Mouse (Mus musculus) fat pad, adult 2 months (tissue): ENCODE results near the gene Aldh3b3.
A peak's percentile ranks its signal among the peaks of the same experiment; 100 is the strongest.

Source experiments
- DNase-seq: peaks from one replicate; pipeline ENCODE4 v3.0.0-alpha.2; 2011; ENCODE audit warnings: low read depth, low spot score; ENCODE audit errors: extremely low read depth

Gene Aldh3b3

GRCm38 (mm10) chr19:3999121-3999730 lies 40.8 kb downstream of the Aldh3b3 start:
- no peak for DNase-seq

DNA sequence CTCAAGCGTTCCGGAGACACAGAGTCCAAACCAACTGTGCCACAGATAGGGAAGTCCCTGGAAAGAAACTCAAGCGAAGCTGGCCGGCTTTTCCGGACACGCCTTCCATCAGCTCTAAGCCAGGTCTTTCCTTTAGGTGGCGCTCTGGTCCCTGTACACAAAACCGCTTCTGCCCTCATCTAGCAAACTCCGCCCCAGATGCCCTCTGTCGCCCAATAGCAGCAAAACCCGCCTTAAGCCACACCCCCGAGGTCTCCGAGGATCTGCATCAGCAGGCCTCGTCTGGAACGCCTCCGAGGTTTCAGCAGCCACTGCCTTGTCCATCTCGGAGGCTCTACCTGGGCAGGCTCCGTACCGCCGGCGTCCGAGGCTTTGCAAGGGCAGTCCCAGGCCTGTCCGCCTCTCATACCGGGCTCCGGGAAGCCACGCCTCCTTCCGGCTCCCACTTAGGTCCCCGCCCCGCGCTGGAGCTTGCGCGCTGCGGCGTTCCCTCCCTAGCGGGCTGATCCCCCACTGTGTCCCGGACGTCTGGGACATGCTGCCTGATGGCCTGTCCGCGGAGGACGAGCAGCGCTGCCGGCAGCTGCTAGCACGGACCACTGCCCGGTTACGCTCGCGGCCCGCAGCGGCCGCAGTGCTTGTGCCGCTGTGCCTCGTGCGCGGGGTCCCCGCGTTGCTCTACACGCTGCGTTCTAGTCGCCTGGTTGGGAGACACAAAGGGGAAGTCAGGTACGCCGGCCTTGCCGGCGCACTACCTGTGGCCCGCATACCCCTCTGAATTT lies 41.9 kb downstream of the Aldh3b3 start, which contains the start of the genes Nudt8 and Gm49405:
TSS of gene Nudt8 (plus strand) at position 462 of the 782 bp plus-strand sequence.
TSS of gene Gm49405 (plus strand) at position 508 of the 782 bp plus-strand sequence.
- peak; percentile 66 for DNase-seq

- DNase-seq: no peak
Observed at GRCm38 (mm10) chr19:4000949-4001525, 42.6 kb downstream of the Aldh3b3 start.

- DNase-seq: no peak
Observed at GRCm38 (mm10) chr19:4001752-4002151, 43.3 kb downstream of the Aldh3b3 start.

GRCm38 (mm10) chr19:4003112-4003511 lies 44.7 kb downstream of the Aldh3b3 start, which contains the start of gene Doc2g:
Doc2g (plus strand) TSS chr19:4003313.
- DNase-seq: no peak

GRCm38 (mm10) chr19:4003641-4004040 lies 45.2 kb downstream of the Aldh3b3 start:
- no peak for DNase-seq

DNA sequence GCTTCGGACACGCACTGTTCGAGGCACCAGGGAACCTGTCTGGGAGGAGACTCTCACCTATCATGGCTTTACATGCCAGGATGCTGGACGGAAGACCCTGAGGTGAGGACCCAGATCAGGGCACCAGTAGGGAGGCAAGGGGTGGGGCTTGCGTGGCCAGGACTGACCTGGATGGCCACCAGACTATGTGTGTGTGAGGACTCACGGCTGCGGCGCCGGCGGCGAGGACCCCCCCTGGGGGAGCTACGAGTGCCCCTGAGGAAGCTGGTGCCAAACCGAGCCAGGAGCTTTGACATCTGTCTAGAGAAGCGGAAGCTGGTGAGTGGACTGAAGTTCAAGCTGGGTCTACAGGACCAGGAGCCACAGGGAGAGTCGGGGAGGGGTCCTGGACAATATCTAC lies 45.9 kb downstream of the Aldh3b3 start:
- DNase-seq: no peak

GRCm38 (mm10) chr19:4005091-4005490 lies 46.6 kb downstream of the Aldh3b3 start:
- DNase-seq: no peak

- DNase-seq: no peak
Observed at GRCm38 (mm10) chr19:4005971-4006370, 47.5 kb downstream of the Aldh3b3 start.

- no peak for DNase-seq
Observed at GRCm38 (mm10) chr19:4011086-4011485, 52.6 kb downstream of the Aldh3b3 start.

GRCm38 (mm10) chr19:4012432-4013022 lies 54.1 kb downstream of the Aldh3b3 start, which contains the start of gene Ndufv1:
Ndufv1 (minus strand) TSS chr19:4012806.
- DNase-seq: peak; percentile 93

GRCm38 (mm10) chr19:4013066-4013465 lies 54.6 kb downstream of the Aldh3b3 start:
- no peak for DNase-seq

- DNase-seq: no peak
Observed at GRCm38 (mm10) chr19:4014802-4015201, 56.4 kb downstream of the Aldh3b3 start.

DNA sequence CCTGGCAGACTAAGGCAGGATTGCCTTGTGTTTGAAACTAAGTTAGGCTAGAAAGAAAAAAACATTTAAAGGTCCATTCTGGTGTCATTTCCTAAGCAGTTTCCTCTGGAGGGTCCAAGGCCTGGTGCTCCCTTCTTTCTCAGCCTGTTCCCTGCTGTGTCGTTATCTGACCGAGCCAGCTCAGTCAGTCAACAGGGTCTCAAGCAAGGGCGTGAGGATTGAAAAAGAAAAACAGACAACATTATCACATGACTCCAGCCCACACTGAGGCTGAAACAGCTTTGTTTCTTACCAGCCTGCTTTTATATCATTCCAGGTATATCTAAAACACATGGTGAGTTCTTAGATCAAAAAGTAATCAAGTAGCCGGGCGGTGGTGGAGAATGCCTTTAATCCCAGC lies 57.2 kb downstream of the Aldh3b3 start:
- DNase-seq: no peak

DNA sequence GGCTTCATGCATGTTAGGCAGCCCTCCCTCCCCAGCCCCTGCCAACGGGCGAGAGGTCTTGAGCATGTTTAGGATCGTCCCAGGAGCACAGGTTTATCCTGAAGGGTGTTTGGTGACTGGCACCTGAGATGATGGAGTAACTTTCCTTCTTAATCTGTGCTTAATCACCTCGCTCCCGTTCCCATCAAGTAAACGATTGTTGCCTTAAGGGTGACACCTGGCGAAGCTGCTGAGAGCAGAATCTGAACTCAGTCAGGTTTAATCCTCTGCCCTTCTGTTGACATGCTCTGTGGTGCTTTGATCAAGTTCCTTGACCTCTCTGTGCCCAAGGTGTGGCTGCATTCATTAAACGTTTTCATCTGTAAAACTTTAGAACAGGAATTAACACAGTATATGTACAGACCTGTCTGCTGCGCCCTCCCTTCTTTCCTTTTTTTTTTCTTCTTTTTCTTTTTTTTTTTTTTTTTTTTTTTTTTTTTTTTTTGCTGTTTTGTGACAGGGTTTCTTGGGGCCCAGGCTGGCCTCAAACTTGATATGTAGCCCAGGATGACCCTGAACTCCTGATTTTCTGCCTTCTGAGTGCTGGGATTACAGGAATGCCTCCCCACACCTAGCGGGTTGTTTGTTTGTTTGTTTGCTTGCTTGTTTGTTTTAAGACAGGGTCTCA lies 59.6 kb downstream of the Aldh3b3 start:
- peak; percentile 65 for DNase-seq

GRCm38 (mm10) chr19:4018743-4019583 lies 60.5 kb downstream of the Aldh3b3 start:
- DNase-seq: peak; percentile 36
